Mouse (Mus musculus) myocyte (in vitro differentiated cells): Measurements from ENCODE around the gene Wbp4.
"Not testable (repeated sequence)": the region's sequence is repeated elsewhere in the genome, so short reads cannot be mapped to it uniquely, and the experiment has no call there.

Source experiments
- CEBPB ChIP-seq: IDR thresholded peaks from 2 replicates; pipeline ENCODE4 v1.6.1; 2011; ENCODE audit warnings: mild to moderate bottlenecking, moderate library complexity; ENCODE audit not compliant: poor library complexity, insufficient read depth, severe bottlenecking
- E2F4 ChIP-seq: IDR thresholded peaks from one replicate; pipeline ENCODE4 v1.6.1; 2011; ENCODE audit warnings: mild to moderate bottlenecking, control low read depth, moderate library complexity; ENCODE audit not compliant: insufficient read depth
- MAX ChIP-seq: IDR thresholded peaks from one replicate; pipeline ENCODE4 v1.6.1; 2011; ENCODE audit warnings: low read depth, mild to moderate bottlenecking, control low read depth
- MYOG ChIP-seq, 3 experiments: IDR thresholded peaks; one replicate each; pipeline ENCODE4 v1.6.1; 2011; ENCODE audit warnings: control low read depth in 2 of 3, low read depth in 2 of 3, mild to moderate bottlenecking in 2 of 3; ENCODE audit not compliant: insufficient read length in 2 of 3, control insufficient read depth in 1 of 3, insufficient read depth in 1 of 3
- POLR2A ChIP-seq: IDR thresholded peaks from one replicate; pipeline ENCODE4 v1.6.1; 2011; ENCODE audit warnings: low read depth, mild to moderate bottlenecking, control low read depth, moderate library complexity; ENCODE audit not compliant: insufficient read length
- POLR2AphosphoS2 ChIP-seq: IDR thresholded peaks from one replicate; pipeline ENCODE4 v1.6.1; 2011; ENCODE audit warnings: low read depth, control low read depth; ENCODE audit not compliant: insufficient read length
- SRF ChIP-seq: IDR thresholded peaks from one replicate; pipeline ENCODE4 v1.6.1; 2011; ENCODE audit warnings: low read depth; ENCODE audit not compliant: control insufficient read depth, insufficient read length
- TCF12 ChIP-seq: IDR thresholded peaks from one replicate; pipeline ENCODE4 v1.6.1; 2011; ENCODE audit warnings: mild to moderate bottlenecking, control low read depth; ENCODE audit not compliant: poor library complexity, insufficient read depth, severe bottlenecking
- USF1 ChIP-seq: IDR thresholded peaks from one replicate; pipeline ENCODE4 v1.6.1; 2011; ENCODE audit warnings: low read depth, mild to moderate bottlenecking, control low read depth, moderate library complexity

DNA sequence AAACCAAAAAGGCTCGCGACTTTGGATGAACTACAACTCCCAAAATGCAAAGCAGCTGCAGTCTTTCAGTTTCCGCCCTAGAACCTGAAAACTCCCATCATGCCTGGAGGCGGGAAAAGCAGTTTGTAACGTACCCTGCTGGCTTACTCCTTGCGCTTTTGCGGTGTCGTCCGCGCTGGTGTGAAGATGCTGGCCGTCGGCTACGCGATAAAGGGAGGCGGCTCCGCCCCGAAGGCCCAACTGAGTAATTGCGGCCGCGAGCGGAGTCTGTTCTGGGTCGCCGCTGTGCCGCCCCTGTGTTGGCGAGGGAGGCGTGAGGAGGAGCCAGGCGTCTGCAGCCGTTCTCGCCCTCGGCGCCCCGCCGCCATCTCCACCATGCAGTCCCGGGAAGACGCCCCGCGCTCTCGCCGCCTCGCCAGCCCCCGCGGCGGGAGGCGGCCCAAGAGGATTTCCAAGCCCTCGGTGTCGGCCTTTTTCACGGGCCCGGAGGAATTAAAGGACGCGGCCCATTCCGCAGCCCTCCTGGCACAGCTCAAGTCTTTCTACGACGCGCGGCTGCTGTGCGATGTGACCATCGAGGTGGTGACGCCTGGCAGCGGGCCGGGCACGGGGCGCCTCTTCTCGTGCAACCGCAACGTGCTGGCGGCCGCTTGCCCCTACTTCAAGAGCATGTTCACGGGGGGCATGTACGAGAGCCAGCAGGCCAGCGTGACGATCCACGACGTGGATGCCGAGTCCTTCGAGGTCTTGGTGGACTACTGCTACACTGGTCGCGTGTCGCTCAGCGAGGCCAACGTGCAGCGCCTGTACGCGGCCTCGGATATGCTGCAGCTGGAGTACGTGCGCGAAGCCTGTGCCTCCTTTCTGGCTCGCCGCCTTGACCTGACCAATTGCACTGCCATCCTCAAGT, 29.4 kb downstream of the Wbp4 start, which contains the start of gene Kbtbd6:
- TF ChIP-seq MAX; POLR2AphosphoS2; CEBPB; USF1; SRF; MYOG (IDR thresholded peaks at IDR 0.05; ENCODE audit: control insufficient read depth in 1 of 3, insufficient read depth in 1 of 3, insufficient read length in 2 of 3, low read depth in 2 of 3); TCF12: not testable (repeated sequence)
- TF ChIP-seq POLR2A: peak; percentile 27
- peak; percentile 94 for TF ChIP-seq E2F4
